Mouse (Mus musculus) kidney, postnatal 25 days (tissue): ENCODE measurements around the gene Abcb9.
A peak's percentile ranks its signal among the peaks of the same experiment; 100 is the strongest.

Experiments
- DNase-seq, 2 experiments: peaks; one replicate each; pipeline ENCODE4 v3.0.0; 2021; ENCODE audit warnings: mixed read lengths in 2 of 2

Gene Abcb9

DNA sequence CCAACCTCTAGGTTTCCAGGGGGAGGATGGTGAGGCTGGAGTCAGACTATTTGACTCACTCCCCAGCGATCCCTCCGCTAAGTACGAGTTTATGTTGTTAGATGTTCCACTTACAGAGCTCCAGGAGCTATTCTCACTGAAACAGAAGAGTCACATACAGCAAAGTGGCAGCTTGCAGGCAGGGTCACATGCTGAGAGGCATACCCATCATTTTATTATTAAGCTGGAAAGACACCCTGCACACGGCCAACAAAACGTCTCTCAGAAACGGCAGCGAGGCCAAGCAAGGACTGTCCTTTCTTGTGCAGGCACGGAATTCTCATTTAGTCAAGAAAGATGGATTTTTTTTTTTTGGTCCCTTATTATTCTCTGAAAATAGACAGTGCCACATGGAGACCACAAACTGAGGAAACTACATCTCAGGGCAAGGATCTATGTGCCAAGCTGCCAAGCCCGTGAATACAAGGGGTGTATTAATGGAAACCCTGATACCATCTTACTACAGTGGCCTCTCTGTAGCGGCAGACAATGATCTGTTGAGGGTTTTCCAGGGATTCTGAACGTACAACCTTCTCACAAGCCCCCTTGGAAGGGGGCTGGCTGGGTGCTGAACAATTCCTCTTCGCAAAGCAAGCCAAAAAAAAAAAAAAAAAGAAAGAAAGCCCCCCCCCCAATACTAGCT is 65.1 kb downstream of the Abcb9 start:
- DNase-seq = peak in 1 of 2 experiments; percentile 24

- DNase-seq = peak in 1 of 2 experiments; percentile 42
Measured at GRCm38 (mm10) chr5:124029220-124030035, 66.2 kb downstream of the Abcb9 start.

DNA sequence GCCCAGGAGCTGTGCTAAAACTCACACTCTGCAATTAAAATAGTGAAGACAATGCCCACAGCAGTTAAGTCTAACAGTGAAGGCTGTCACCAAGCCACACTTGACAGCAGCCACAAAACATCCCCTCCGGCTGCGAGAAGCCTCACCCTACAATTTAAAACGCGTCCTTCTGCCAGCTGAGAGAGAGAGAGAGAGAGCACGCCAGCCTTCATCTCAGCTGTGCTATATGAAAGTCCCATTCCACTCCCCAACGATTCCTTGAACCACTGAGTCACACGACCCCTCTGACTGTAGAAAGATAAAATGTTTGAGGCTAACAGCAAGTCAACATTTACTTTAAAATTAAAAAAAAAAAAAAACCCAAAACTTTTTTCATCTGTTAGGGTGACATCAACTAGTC is 66.9 kb downstream of the Abcb9 start:
- no peak for DNase-seq

DNA sequence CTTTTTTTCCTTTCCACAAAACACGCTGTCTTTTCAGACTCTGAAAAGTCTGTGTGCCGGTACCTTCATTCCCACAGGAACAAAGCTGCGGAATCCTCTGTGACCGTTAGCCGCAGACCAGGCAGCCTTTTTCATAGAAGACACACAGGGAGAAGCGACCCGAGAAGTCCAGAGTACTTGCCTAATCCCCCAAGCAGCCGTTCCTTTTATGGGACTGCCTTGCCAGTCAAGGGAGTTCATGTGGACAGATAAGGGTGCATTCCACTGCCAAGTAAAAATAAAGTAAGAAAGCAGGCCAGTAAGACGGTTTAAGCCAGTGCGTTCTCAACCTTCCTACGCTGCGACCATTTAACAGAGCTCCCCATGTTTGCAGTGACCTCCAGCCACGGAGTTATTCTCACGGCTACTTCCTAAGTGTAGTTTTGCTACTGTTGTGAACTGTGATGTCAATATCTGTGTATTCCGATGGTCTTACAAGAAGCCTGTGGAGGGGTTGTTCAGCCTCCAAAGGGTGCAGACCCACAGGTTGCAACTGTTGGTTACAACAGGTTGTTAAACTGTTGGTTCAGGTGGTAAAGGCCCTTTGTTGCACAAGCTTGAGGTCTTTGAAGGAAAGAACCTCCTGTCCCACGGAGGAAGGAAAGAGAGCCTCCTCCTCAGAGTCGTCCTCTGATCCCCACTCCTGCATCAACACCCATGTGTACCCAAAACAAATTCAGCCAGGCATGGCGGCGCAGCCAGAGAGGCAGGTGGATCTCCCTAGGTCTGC is 67.7 kb downstream of the Abcb9 start:
- peak in 1 of 2 experiments; percentile 46 for DNase-seq

DNA sequence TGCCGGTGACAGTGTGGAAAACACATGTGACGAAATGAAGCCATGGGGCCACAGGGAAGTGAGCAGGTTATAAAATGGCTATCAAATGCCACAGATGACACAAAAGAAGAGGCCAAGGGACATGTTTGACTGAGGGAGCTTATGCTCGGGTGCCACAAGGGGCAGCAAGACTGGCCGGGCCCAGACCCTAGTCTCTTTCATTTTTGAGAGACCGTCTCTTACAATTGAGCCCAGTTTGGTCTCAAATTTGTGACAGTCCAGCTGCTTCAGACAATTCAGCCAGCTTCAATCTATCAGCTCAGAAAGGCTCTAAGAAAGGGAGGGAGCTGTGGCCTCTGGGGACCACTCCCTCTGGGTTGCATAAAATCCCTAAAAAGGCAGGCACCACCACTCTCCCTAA is 69.0 kb downstream of the Abcb9 start:
- no peak for DNase-seq

GRCm38 (mm10) chr5:124025587-124026441 is 69.8 kb downstream of the Abcb9 start:
- peak; percentile 67 to 90 for DNase-seq

DNA sequence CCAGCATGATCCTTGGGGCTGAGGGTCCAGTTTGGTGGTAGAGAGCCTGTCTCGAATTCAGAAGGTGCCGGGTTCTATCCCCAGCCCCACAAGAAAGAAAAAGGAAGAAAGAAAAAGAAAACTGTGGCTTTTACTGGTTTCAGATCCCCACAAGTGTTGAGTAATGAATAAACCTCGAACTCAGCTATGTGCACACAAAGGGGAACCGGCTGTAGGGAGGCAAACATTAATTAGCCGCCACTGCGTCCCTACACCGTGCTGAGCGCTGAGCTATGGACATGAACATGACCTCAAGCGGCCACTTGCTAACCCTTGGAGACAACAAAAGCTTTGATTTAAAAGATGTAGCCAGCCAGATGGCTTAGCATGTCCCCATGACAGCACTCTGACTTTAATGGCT is 70.5 kb downstream of the Abcb9 start:
- DNase-seq = peak in 1 of 2 experiments; percentile 33

- peak in 1 of 2 experiments; percentile 42 for DNase-seq
Measured at GRCm38 (mm10) chr5:124024677-124025076, 70.9 kb downstream of the Abcb9 start.

GRCm38 (mm10) chr5:124022365-124022764 is 73.2 kb downstream of the Abcb9 start:
- no peak for DNase-seq

- no peak for DNase-seq
Measured at GRCm38 (mm10) chr5:124021701-124022100, 73.9 kb downstream of the Abcb9 start.

- peak in 1 of 2 experiments; percentile 32 for DNase-seq
Measured at GRCm38 (mm10) chr5:124021148-124021547, 74.5 kb downstream of the Abcb9 start.

DNA sequence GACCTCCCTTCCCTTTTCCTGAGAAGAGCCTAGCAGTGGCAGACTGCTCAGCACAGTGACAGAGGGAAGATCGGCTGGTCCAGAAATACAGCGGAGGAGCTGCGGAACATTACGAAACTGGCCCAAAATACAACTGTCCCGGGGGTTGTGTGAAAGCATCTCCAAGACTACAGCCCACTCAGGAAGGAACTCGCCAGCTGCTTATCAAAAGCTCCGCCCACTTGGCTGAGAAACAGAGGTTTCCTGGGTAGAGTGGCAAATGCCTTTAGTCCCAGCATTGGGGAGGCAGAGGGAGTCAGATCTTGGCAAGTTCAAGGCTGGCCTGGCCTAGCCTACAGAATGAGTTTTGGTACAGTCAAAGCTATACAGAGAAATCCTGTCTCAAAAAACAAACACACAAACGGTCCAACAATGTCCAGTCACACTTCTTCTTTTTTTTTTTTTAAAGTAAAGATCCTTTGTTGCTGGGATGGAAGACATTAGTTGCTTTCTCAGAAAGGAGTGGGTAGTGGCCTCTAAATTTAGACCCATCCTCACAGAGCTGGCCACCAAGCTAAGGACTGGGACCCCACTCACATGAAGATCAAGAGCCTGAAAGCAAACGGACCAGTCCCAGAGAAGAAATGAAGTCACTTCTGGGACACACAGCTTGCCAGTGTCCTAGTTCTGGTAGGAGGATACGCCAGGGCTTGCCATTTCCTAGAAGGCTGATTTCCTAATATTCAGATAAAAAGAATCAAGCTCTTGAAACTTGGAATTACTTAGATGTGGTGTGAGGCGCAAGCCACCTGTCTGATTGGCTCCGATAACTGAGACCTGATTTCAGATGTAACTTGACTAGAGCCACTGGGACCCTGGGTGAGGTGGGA is 76.0 kb downstream of the Abcb9 start:
- DNase-seq = peak; percentile 75 to 84

DNA sequence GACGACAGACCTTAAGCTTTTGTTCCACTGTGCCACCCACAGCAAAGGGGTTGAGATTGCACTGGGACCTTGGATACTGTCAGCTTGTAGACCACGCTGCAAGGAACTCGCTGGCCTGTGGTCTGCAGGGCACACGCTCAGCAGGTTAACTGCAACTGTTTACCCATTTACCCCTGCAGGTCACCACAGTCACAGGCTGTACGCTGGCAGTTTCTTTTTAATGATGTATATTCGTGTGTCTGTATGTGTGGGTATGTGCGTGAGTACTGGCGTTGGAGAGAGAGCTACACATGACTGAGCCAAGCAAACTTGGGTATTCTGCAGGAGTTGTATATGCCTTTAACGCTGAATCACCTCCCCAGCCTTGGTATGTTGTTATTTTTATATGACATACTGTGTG is 76.9 kb downstream of the Abcb9 start:
- no peak for DNase-seq

- DNase-seq = no peak
Measured at GRCm38 (mm10) chr5:124017941-124018340, 77.7 kb downstream of the Abcb9 start.

DNA sequence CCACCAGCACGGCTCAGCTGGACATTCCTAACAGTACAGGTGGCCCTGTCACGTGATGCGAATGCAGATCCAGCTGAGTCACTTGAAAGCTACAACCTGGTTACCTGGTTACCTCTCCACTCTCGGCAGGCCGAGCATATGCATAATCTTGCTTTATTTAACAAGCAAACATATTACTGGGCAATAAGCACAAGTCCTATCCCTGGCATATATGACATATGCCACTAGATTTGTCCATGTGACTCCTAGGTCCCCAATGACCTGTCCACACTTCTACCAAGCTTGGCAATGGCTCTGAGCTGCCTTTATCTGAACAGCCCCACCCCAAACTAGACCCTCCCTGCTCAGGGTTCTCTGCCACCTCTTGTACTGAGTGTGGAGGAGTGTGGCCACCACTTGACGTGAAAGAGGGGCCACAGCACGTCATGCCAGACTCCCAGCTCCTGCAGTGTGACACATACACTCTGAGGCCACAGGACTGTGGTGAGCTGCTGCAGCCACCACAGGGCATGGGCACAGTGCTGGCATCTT is 79.2 kb downstream of the Abcb9 start:
- DNase-seq = peak in 1 of 2 experiments; percentile 29

DNA sequence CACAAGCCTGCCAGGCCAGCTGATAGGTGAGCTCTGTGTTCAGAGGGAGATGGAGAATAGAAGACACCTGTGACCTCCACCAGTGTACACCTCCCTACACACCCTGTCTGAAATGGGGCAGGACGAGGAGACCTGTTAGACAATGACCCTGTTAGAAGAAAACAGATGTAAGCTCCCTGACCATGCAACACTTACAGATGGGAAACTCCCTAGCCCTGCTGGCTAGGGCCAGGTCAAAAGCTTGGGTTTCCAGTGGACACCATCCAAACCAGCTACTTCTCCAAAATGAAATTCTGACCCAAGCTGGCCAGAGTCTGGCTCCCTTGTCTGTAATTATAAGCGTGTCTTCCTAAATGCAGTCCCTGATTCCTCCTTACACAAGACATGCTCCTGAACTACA is 79.9 kb downstream of the Abcb9 start:
- no peak for DNase-seq

- DNase-seq = peak; percentile 67 to 79
Measured at GRCm38 (mm10) chr5:124014791-124015251, 80.8 kb downstream of the Abcb9 start.

DNA sequence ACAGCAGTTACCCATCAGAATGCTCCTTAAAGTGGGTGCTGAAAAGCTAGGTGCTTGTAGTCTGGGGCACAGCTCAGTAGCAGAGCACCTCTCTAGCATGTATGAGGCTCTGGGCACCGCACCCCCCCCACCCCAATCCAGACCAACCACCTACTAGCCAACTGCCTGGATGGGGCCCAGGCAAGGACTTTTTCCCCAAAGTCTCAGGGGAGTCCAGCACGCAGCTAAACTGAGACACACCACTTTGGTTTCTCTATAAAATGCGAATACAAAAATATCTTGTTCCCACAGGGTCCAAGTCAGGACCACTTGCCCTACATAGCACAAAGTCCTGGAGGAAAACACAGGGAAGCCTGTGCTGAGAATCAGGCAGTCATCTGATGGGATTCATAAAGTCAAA is 81.4 kb downstream of the Abcb9 start:
- peak in 1 of 2 experiments; percentile 18 for DNase-seq

DNA sequence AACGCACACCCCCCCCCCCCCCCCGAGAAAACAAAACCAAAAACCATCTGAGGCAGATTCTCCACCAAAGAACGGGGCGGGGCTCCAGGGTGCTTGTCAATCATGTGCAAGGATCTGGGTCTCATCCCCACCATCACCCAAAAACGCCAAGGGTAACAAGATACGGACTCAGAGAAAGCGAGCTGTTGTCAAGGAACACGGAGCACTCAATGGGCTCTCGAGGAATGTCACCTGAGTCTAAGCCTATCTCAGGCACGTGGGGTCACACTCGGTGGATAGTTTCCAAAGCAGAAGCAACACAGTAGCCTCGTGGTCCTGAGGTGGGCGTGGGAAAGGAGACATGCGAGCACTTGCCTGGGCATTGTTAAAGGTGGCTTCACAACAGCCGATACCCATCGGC is 81.9 kb downstream of the Abcb9 start:
- DNase-seq = no peak

GRCm38 (mm10) chr5:124012885-124013284 is 82.7 kb downstream of the Abcb9 start:
- no peak for DNase-seq

DNA sequence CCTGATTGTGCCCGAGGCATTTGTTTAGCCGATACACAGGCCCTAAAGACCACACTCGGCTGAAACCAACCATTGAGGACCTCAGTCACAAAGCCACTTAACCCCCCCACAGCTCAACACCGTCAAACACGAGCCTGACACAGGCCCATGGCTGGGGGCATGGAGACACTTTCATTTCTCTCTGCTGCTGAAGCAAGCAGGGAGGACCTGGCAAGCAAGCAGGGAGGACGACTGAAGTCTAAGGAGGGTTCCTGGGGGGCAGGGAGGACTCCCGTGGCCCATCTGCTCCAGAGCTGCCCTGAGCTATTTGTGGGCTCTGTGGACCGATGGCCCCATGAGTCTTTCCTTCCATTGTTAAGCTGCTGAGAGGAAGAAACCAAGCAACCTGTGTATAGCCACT is 83.7 kb downstream of the Abcb9 start:
- no peak for DNase-seq
